Mouse (Mus musculus): ENCODE data around the gene Lhcgr. TPM values are rescaled to one million over a fixed set of nuclear protein-coding genes. Genes with fewer than 3 reads are reported as not detected.

The Lhcgr gene
- 0.26 and 0.43 TPM in 2 replicates for polyA plus RNA-seq (2015; fragmentation: Nextera tagmentation; extraction: Ambion mirVana)

DNA sequence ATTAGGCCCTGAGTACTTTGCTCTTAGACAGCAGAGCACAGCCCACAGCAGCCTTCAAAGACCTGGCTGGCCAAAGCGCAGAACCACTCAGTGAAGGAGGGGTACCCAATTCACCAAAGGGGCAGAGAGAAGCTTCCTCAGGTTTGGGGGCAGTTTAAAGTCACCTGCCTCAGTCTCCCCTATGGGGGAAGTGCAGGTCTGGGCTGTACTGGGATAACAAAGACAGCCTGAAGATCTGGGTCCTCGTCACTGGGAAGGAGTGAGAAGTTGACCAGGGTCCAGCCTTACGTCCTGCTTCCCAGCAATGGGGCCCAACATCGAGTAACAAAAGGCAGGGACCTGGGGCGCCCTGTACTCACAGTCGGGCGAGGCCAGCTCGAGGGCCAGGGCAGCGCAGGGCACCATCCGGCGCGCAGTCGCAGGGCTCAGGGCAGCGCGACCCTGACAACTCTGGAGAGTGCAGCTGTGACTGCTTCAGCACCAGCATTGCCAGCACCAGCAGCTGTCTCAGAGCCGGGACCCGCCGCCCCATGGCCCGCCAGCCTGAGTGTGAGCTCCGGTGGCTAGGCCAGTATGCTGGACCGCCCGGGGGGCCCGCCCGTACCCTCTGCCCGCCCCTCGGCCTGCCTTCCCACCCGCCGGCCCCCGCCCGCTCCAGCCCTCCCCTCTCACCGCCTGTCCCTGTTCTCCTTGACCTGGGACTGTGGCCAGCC is at the start of gene Lhcgr:
Gene Lhcgr (minus strand): TSS at position 551 of the 713 bp plus-strand sequence.

DNA sequence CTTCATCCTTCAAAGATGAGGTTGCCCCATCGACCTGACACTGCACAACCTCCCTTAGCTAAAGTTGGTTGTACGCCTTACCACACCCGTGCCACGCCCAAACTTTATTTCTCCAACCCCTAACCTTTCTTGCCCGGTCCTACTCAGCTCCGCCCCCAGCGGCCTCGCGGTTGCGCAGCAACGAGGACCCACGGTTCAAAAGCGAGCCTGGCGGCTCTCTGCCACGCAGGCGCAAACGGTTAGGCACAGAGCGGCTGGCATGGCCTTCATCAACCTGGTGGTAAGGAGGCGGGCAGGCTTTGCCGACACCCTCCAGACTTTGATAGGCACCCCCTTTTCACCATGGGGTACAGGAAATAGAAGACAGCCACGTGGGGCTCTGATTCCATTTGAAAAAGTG is 123.3 kb downstream of the Lhcgr start, which contains the start of gene Gtf2a1l:
Gene Gtf2a1l (plus strand): TSS at position 209 of the 400 bp plus-strand sequence.

Other genes starting within 250 kb of the Lhcgr start
- gene Ston1, start 194.3 kb downstream of the Lhcgr start, polyA plus RNA-seq (2015; fragmentation: Nextera tagmentation; extraction: Ambion mirVana): 5.7 and 5.8 TPM in 2 replicates
- 0.17 TPM in 1 of 2 replicates, not detected in the other for gene Gtf2a1l, start 123.3 kb downstream of the Lhcgr start, polyA plus RNA-seq (2015; fragmentation: Nextera tagmentation; extraction: Ambion mirVana)